Mouse (Mus musculus) heart, embryonic 13.5 days (tissue): ENCODE results near the gene Itln1. TPM values are rescaled to one million over a fixed set of nuclear protein-coding genes. Genes with fewer than 3 reads are reported as not detected.

Source experiments
- ATAC-seq: fragments of 200-750 bp; cut with Nextera tagmentation; 2 replicates; pipeline ENCODE4 v1.8.0; 2017; ENCODE audit warnings: moderate TSS enrichment; ENCODE audit not compliant: insufficient number of reproducible peaks, low FRiP score, low TSS enrichment; ENCODE audit errors: extremely low read depth
- H3K27ac ChIP-seq: fragments of 300-500 bp; sonication (generic); replicated peaks from 2 replicates; pipeline ENCODE4 v1.5.1; 2015; ENCODE audit warnings: moderate library complexity, mild to moderate bottlenecking, inconsistent platforms
- H3K27me3 ChIP-seq: fragments of 300-500 bp; sonication (generic); replicated peaks from 2 replicates; pipeline ENCODE4 v1.6.1; 2015; ENCODE audit warnings: mild to moderate bottlenecking, inconsistent platforms
- H3K36me3 ChIP-seq: fragments of 300-500 bp; sonication (generic); 2 replicates; pipeline ENCODE4 v1.6.1; 2015; ENCODE audit warnings: mild to moderate bottlenecking, inconsistent platforms
- H3K4me1 ChIP-seq: fragments of 300-500 bp; sonication (generic); 2 replicates; pipeline ENCODE4 v1.6.1; 2015; ENCODE audit warnings: inconsistent platforms
- H3K4me2 ChIP-seq: fragments of 300-500 bp; sonication (generic); 2 replicates; pipeline ENCODE4 v1.6.1; 2015; ENCODE audit warnings: inconsistent platforms, mild to moderate bottlenecking, moderate library complexity
- H3K4me3 ChIP-seq: fragments of 300-500 bp; sonication (generic); 2 replicates; pipeline ENCODE4 v1.5.1; 2015; ENCODE audit warnings: moderate library complexity, mild to moderate bottlenecking, inconsistent platforms
- H3K9ac ChIP-seq: fragments of 300-500 bp; sonication (generic); 2 replicates; pipeline ENCODE4 v1.6.1; 2015; ENCODE audit warnings: inconsistent platforms, mild to moderate bottlenecking, moderate library complexity
- H3K9me3 ChIP-seq: fragments of 300-500 bp; sonication (generic); 2 replicates; pipeline ENCODE4 v1.6.1; 2016; ENCODE audit warnings: inconsistent platforms
- WGBS: fragments of 180-500 bp; shearing (Covaris S2); methylation state at CpG from one replicate; pipeline ENCODE4 v1.1.7; 2015; ENCODE audit warnings: mixed read lengths; 5-methylcytosine and 5-hydroxymethylcytosine counted together
- polyA plus RNA-seq: library from polyadenylated mRNA; unstranded; fragments of >200 nt; fragmentation: Nextera tagmentation; extraction: Ambion mirVana; gene quantifications from 2 replicates; pipeline ENCODE4 v1.2.1, GENCODE M21; 2015

Itln1 gene
- not detected in 2 replicates for polyA plus RNA-seq

- 81% methylated on average over 1 of the region's 1 CpGs for WGBS
- Histone ChIP-seq H3K9me3 (peaks cover 10% of the 10 kb centered on the region; the same call in 1 of the 2 replicates), H3K27me3 (no peaks in the 10 kb centered on the region), H3K4me3 (no peak within 1 kb of the TSS), H3K27ac (no peak within 1 kb of the TSS), H3K9ac (no peak within 1 kb of the TSS), H3K4me1 (no peaks in the 10 kb centered on the region), H3K36me3 (no peaks in the 10 kb centered on the region), H3K4me2 (no peak within 1 kb of the TSS)
- no peak for ATAC-seq
These were observed at the start of gene Itln1 for GRCm38 (mm10) chr1:171535194-171535593. Itln1 (minus strand) TSS chr1:171535294.

GRCm38 (mm10) chr1:171584584-171584983 is 49.5 kb upstream of the Itln1 start:
- no peak for ATAC-seq
- 42% methylated on average over 2 of the region's 2 CpGs for WGBS
- no peaks in the 10 kb centered on the region for H3K27me3 ChIP-seq

GRCm38 (mm10) chr1:171577168-171577567 is 42.1 kb upstream of the Itln1 start:
- Histone ChIP-seq H3K27ac (no peak overlapping the region), H3K36me3 (no peaks in the 10 kb centered on the region), H3K4me3 (no peak overlapping the region), H3K27me3 (no peaks in the 10 kb centered on the region), H3K4me2 (no peak overlapping the region), H3K9ac (no peak overlapping the region), H3K4me1 (no peaks in the 10 kb centered on the region), H3K9me3 (no peaks in the 10 kb centered on the region)
- ATAC-seq, result no peak
- 75% methylated on average over 7 of the region's 7 CpGs for WGBS

More at GRCm38 (mm10) chr1:171584584-171584983, 49.5 kb upstream of the Itln1 start:
- Histone ChIP-seq H3K9ac (no peak overlapping the region), H3K4me3 (no peak overlapping the region), H3K9me3 (no peaks in the 10 kb centered on the region), H3K4me2 (no peak overlapping the region), H3K27ac (no peak overlapping the region), H3K36me3 (no peaks in the 10 kb centered on the region), H3K4me1 (no peaks in the 10 kb centered on the region)

- no peaks in the 10 kb centered on the region for H3K36me3 ChIP-seq
- 53% methylated on average over 2 of the region's 2 CpGs for WGBS
- no peak overlapping the region for H3K27ac ChIP-seq
- H3K9me3 ChIP-seq, result no peaks in the 10 kb centered on the region
- H3K9ac ChIP-seq, result no peak overlapping the region
- H3K4me3 ChIP-seq, result no peak overlapping the region
- no peak overlapping the region for H3K4me2 ChIP-seq
- ATAC-seq, result no peak
- no peaks in the 10 kb centered on the region for H3K27me3 ChIP-seq
- H3K4me1 ChIP-seq, result no peaks in the 10 kb centered on the region; the same call in 1 of the 2 replicates
These were observed 33.3 kb upstream of the Itln1 start for GRCm38 (mm10) chr1:171568436-171568835.

- WGBS, result 20% methylated on average over 8 of the region's 8 CpGs
- H3K36me3 ChIP-seq, result no peaks in the 10 kb centered on the region
- H3K4me2 ChIP-seq, result no peak overlapping the region
- H3K9me3 ChIP-seq, result no peaks in the 10 kb centered on the region
- H3K4me1 ChIP-seq, result no peaks in the 10 kb centered on the region; the same call in 1 of the 2 replicates
- H3K4me3 ChIP-seq, result no peak overlapping the region
- no peak overlapping the region for H3K9ac ChIP-seq
- no peak overlapping the region for H3K27ac ChIP-seq
- ATAC-seq, result no peak
- H3K27me3 ChIP-seq, result no peaks in the 10 kb centered on the region
These were observed 31.7 kb upstream of the Itln1 start for GRCm38 (mm10) chr1:171566777-171567176.

- Histone ChIP-seq H3K36me3 (no peaks in the 10 kb centered on the region), H3K4me2 (no peak overlapping the region), H3K27me3 (no peaks in the 10 kb centered on the region), H3K27ac (no peak overlapping the region), H3K4me3 (no peak overlapping the region), H3K9me3 (no peaks in the 10 kb centered on the region), H3K4me1 (no peaks in the 10 kb centered on the region; the same call in 1 of the 2 replicates), H3K9ac (no peak overlapping the region)
- 33% methylated on average over 4 of the region's 4 CpGs for WGBS
- ATAC-seq, result no peak
These were observed 30.8 kb upstream of the Itln1 start for GRCm38 (mm10) chr1:171565888-171566287.

- Histone ChIP-seq H3K36me3 (no peaks in the 10 kb centered on the region), H3K4me1 (peaks cover 5% of the 10 kb centered on the region), H3K27ac (no peak overlapping the region), H3K4me2 (no peak overlapping the region), H3K9me3 (no peaks in the 10 kb centered on the region), H3K9ac (no peak overlapping the region), H3K4me3 (no peak overlapping the region), H3K27me3 (no peaks in the 10 kb centered on the region)
- 66% methylated on average over 3 of the region's 3 CpGs for WGBS
- ATAC-seq, result no peak
These were observed 29.2 kb upstream of the Itln1 start for GRCm38 (mm10) chr1:171564247-171564646.

GRCm38 (mm10) chr1:171563042-171563441 is 27.9 kb upstream of the Itln1 start:
- Histone ChIP-seq H3K4me2 (no peak overlapping the region), H3K36me3 (no peaks in the 10 kb centered on the region), H3K9me3 (no peaks in the 10 kb centered on the region), H3K4me3 (no peak overlapping the region), H3K27me3 (no peaks in the 10 kb centered on the region), H3K27ac (no peak overlapping the region), H3K9ac (no peak overlapping the region), H3K4me1 (peaks cover 5% of the 10 kb centered on the region)
- ATAC-seq, result no peak
- WGBS, result 75% methylated on average over 2 of the region's 2 CpGs

- ATAC-seq, result no peak
- no peak overlapping the region for H3K27ac ChIP-seq
These were observed 26.6 kb upstream of the Itln1 start for GRCm38 (mm10) chr1:171561639-171562225.

GRCm38 (mm10) chr1:171561200-171561599 is 26.1 kb upstream of the Itln1 start:
- Histone ChIP-seq H3K27me3 (no peaks in the 10 kb centered on the region), H3K4me3 (no peak overlapping the region), H3K9me3 (no peaks in the 10 kb centered on the region), H3K4me1 (peaks cover 5% of the 10 kb centered on the region), H3K9ac (no peak overlapping the region), H3K4me2 (no peak overlapping the region), H3K27ac (no peak overlapping the region), H3K36me3 (no peaks in the 10 kb centered on the region)
- no peak for ATAC-seq
- WGBS, result 73% methylated on average over 1 of the region's 1 CpGs

More at GRCm38 (mm10) chr1:171561639-171562225, 26.6 kb upstream of the Itln1 start:
- Histone ChIP-seq H3K9ac (no peak overlapping the region), H3K4me2 (no peak overlapping the region), H3K27me3 (no peaks in the 10 kb centered on the region), H3K4me1 (peaks cover 5% of the 10 kb centered on the region), H3K4me3 (no peak overlapping the region), H3K36me3 (no peaks in the 10 kb centered on the region), H3K9me3 (no peaks in the 10 kb centered on the region)
- 69% methylated on average over 7 of the region's 11 CpGs for WGBS

GRCm38 (mm10) chr1:171560262-171560661 is 25.2 kb upstream of the Itln1 start:
- WGBS, result 31% methylated on average over 2 of the region's 2 CpGs
- Histone ChIP-seq H3K4me3 (no peak overlapping the region), H3K9me3 (no peaks in the 10 kb centered on the region), H3K27me3 (no peaks in the 10 kb centered on the region), H3K4me2 (no peak overlapping the region), H3K9ac (no peak overlapping the region), H3K36me3 (no peaks in the 10 kb centered on the region), H3K27ac (no peak overlapping the region), H3K4me1 (peaks cover 5% of the 10 kb centered on the region; the same call in 1 of the 2 replicates)
- ATAC-seq, result no peak

- Histone ChIP-seq H3K4me2 (no peak within 1 kb of the TSS), H3K9me3 (no peaks in the 10 kb centered on the region), H3K27ac (no peak within 1 kb of the TSS), H3K27me3 (no peaks in the 10 kb centered on the region), H3K4me1 (peaks cover 8% of the 10 kb centered on the region), H3K36me3 (no peaks in the 10 kb centered on the region), H3K9ac (no peak within 1 kb of the TSS), H3K4me3 (no peak within 1 kb of the TSS)
- ATAC-seq, result no peak
- 71% methylated on average over 4 of the region's 4 CpGs for WGBS
These were observed 23.8 kb upstream of the Itln1 start, which contains the start of gene Cd244a for GRCm38 (mm10) chr1:171558898-171559297. Cd244a (plus strand) TSS chr1:171559193.
